Mouse (Mus musculus): Measurements from ENCODE around the gene Ifit3b. TPM values are rescaled to one million over a fixed set of nuclear protein-coding genes. Genes with fewer than 3 reads are reported as not detected.
A peak's percentile ranks its signal among the peaks of the same experiment; 100 is the strongest.
"Not testable (repeated sequence)": the region's sequence is repeated elsewhere in the genome, so short reads cannot be mapped to it uniquely, and the experiment has no call there.

Ifit3b gene
- 0.75 and 2.1 TPM in 2 replicates for polyA plus RNA-seq (2012; ENCODE audit: insufficient read depth, insufficient read length, missing spikeins)

DNA sequence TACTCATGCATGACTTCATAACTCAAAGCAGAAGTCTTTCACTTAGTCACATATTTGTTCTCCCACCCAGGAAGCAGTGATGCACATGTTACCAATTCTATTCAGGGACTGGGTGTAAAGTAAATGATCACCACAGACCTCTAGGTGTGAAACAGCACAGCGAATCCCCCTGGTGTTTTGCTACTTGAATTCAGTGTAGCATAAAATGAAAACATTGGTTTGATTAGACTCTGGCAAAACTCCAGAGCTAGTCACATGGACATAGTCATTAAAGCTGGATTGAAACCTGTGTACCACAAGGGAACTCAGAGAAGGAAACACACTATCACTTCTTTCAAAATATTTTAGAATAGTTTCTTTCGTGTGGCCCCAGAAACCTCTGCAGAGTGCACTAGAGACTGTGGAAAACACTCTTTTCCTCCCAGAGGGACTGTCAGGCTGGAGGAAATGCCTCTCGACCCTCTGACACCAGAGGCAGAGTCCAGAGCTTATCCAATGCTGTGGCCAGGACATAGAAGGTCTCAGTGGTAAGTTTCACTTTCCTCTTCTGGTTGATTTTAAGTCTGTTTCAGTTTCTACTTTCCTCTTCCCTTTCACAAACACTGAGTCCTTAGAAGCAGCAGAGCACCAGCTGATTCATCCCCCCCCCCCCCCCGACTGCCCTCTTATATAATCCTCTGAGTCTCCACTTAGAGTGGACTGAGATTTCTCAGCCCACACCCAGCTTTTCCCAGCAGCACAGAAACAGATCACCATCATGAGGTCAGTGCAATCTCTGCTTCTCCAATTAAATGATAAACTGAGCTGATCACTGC lies at the start of gene Ifit3b:
Ifit3b (plus strand) TSS at position 734 of the 815 bp plus-strand sequence.
- H3K27ac ChIP-seq (replicated peaks; ENCODE audit: low read depth, low read length): peak within 1 kb of the TSS; percentile 86
- H3K4me3 ChIP-seq (ENCODE audit: insufficient read depth, low read depth, low read length): peak within 1 kb of the TSS; percentile 52
- not testable (repeated sequence) for H3K4me1 ChIP-seq (ENCODE audit: control insufficient read depth, insufficient read depth, insufficient read length, low read length)

DNA sequence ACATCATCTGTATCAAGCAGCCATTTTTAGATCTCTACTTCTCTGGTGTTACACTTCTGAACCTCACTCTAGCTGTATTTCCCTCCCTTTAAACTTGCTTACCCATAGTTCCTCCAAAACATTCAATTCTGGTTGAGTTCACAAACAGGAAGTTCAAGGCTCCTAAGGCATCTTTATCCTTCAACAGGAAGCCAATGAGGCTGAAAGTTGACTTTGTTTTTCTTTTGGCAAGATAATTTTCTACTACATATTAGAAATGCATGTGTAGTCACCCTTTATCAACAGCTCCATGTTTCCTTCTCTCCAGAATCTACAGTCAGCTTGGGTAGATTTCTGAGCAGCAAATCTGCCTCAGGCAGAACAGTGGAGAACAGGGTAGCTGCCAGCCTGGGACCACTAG lies 45.2 kb upstream of the Ifit3b start:
- H3K4me3 ChIP-seq (ENCODE audit: insufficient read depth, low read depth, low read length): no peak overlapping the region
- no peak overlapping the region for H3K27ac ChIP-seq (replicated peaks; ENCODE audit: low read depth, low read length)
- H3K4me1 ChIP-seq (ENCODE audit: control insufficient read depth, insufficient read depth, insufficient read length, low read length): no peaks in the 10 kb centered on the region

- Histone ChIP-seq H3K27ac (replicated peaks; ENCODE audit: low read depth, low read length) (no peak overlapping the region), H3K4me3 (ENCODE audit: insufficient read depth, low read depth, low read length) (no peak overlapping the region), H3K4me1 (ENCODE audit: control insufficient read depth, insufficient read depth, insufficient read length, low read length) (peaks cover 4% of the 10 kb centered on the region; the same call in 1 of the 2 replicates)
Measured at GRCm38 (mm10) chr19:34566178-34566784, 41.5 kb upstream of the Ifit3b start.

DNA sequence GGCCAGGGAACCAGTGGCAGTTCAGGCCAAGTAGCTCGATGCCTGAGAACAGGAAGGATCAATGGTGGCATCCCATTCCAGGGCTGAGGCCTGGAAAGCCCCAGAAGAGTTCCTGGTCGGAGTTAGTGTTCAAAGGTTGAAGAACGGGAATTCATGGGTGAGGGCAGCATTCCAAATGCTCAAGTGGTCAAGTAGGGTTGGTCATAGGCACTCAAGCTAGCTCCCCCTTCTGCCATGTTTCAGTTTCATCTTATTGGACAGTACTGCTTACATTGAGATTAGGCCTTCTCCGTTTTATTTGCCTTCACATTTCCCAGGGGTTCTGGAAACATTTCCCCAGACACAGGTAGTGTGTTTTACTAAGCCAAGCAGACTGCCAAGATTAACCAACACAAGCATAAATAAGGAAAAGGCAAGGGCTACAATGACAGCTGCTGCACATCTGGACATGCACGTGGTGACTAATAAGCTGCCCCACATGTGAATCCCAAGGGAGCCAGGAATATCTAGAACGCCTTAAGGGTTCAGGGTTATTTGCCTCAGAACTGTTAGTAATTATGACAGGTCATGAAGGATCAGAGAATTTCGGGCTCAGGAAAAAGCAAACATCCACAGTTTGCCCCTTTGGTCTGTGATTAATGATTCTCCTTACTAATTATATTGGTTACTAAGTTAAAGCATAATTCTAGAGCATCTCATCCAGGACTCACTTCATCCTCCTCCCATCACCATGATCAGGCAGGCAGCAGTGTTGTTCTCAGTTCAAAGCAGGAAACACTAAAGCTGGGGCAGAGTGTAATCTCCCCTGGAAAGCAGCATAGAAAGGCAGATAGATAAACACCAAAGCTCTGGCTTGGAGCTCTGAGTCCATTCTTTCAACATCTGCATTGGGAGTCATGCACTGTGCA lies 38.5 kb upstream of the Ifit3b start:
- Histone ChIP-seq H3K4me3 (ENCODE audit: insufficient read depth, low read depth, low read length) (peak overlapping the region; percentile 43), H3K4me1 (ENCODE audit: control insufficient read depth, insufficient read depth, insufficient read length, low read length) (peaks cover 4% of the 10 kb centered on the region; the same call in 1 of the 2 replicates), H3K27ac (replicated peaks; ENCODE audit: low read depth, low read length) (peak overlapping the region; percentile 72)

GRCm38 (mm10) chr19:34569896-34570476 lies 37.8 kb upstream of the Ifit3b start:
- H3K4me3 ChIP-seq (ENCODE audit: insufficient read depth, low read depth, low read length): peak overlapping the region; percentile 43

DNA sequence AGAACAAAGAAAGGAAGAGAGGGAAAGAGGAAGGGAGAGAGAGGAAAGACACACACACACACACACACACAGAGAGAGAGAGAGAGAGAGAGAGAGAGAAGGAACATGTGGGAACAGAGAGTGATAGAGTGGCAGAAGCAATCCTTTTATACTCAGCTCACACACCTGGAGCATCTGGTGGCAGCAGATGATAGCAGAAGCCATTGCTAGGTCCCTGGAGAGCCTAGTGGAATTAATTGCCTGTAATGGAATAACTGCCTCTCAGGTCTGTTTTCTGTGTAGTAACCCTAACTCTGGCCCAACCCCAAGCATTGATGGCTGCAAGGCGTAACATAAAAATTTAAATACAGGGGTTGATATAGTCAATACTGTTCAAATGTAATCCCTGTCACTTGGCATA lies 36.7 kb upstream of the Ifit3b start:
- peak overlapping the region; percentile 32; the same call in 1 of the 2 replicates for H3K4me3 ChIP-seq (ENCODE audit: insufficient read depth, low read depth, low read length)
- no peak overlapping the region for H3K27ac ChIP-seq (replicated peaks; ENCODE audit: low read depth, low read length)
- peaks cover 4% of the 10 kb centered on the region; the same call in 1 of the 2 replicates for H3K4me1 ChIP-seq (ENCODE audit: control insufficient read depth, insufficient read depth, insufficient read length, low read length)

More at GRCm38 (mm10) chr19:34569896-34570476, 37.8 kb upstream of the Ifit3b start:
- H3K27ac ChIP-seq (replicated peaks; ENCODE audit: low read depth, low read length): peak overlapping the region; percentile 72
- H3K4me1 ChIP-seq (ENCODE audit: control insufficient read depth, insufficient read depth, insufficient read length, low read length): peaks cover 4% of the 10 kb centered on the region; the same call in 1 of the 2 replicates

- Histone ChIP-seq H3K4me1 (ENCODE audit: control insufficient read depth, insufficient read depth, insufficient read length, low read length) (peaks cover 4% of the 10 kb centered on the region; the same call in 1 of the 2 replicates), H3K4me3 (ENCODE audit: insufficient read depth, low read depth, low read length) (no peak overlapping the region), H3K27ac (replicated peaks; ENCODE audit: low read depth, low read length) (no peak overlapping the region)
Measured at GRCm38 (mm10) chr19:34573650-34574049, 34.1 kb upstream of the Ifit3b start.

DNA sequence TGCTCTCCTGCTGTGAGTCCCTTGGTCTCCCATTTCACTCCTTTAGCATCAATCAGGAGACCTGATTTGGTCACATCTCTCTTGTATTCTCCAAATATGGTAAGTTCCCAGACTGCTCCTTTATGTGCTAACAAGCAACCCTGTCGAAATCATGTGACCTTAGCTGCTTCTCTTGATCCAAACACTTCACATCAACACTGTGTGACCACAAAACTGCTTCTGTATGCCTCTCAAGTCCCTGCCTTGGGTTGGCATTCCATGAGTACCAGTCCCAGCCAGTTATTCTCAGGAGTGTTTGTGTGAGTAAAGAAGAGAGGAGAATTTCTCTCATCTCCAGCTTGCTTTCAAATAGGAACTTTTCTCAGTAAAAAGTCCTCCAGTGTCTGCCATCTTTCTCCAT lies 30.6 kb upstream of the Ifit3b start:
- no peak overlapping the region for H3K4me3 ChIP-seq (ENCODE audit: insufficient read depth, low read depth, low read length)
- H3K27ac ChIP-seq (replicated peaks; ENCODE audit: low read depth, low read length): no peak overlapping the region
- no peaks in the 10 kb centered on the region for H3K4me1 ChIP-seq (ENCODE audit: control insufficient read depth, insufficient read depth, insufficient read length, low read length)

GRCm38 (mm10) chr19:34582696-34583095 lies 25.1 kb upstream of the Ifit3b start:
- not testable (repeated sequence) for H3K4me3 ChIP-seq (ENCODE audit: insufficient read depth, low read depth, low read length); H3K4me1 ChIP-seq (ENCODE audit: control insufficient read depth, insufficient read depth, insufficient read length, low read length)
- peak overlapping the region; percentile 56 for H3K27ac ChIP-seq (replicated peaks; ENCODE audit: low read depth, low read length)

GRCm38 (mm10) chr19:34583126-34583766 lies 24.5 kb upstream of the Ifit3b start, which contains the start of gene Ifit3:
Gene Ifit3 (plus strand): TSS chr19:34583531.
- Histone ChIP-seq H3K27ac (replicated peaks; ENCODE audit: low read depth, low read length) (peak within 1 kb of the TSS; percentile 56), H3K4me3 (ENCODE audit: insufficient read depth, low read depth, low read length) (peak within 1 kb of the TSS; percentile 38)
- not testable (repeated sequence) for H3K4me1 ChIP-seq (ENCODE audit: control insufficient read depth, insufficient read depth, insufficient read length, low read length)

GRCm38 (mm10) chr19:34585740-34586458 lies 21.9 kb upstream of the Ifit3b start:
- H3K4me1 ChIP-seq (ENCODE audit: control insufficient read depth, insufficient read depth, insufficient read length, low read length); H3K27ac ChIP-seq (replicated peaks; ENCODE audit: low read depth, low read length); H3K4me3 ChIP-seq (ENCODE audit: insufficient read depth, low read depth, low read length): not testable (repeated sequence)

DNA sequence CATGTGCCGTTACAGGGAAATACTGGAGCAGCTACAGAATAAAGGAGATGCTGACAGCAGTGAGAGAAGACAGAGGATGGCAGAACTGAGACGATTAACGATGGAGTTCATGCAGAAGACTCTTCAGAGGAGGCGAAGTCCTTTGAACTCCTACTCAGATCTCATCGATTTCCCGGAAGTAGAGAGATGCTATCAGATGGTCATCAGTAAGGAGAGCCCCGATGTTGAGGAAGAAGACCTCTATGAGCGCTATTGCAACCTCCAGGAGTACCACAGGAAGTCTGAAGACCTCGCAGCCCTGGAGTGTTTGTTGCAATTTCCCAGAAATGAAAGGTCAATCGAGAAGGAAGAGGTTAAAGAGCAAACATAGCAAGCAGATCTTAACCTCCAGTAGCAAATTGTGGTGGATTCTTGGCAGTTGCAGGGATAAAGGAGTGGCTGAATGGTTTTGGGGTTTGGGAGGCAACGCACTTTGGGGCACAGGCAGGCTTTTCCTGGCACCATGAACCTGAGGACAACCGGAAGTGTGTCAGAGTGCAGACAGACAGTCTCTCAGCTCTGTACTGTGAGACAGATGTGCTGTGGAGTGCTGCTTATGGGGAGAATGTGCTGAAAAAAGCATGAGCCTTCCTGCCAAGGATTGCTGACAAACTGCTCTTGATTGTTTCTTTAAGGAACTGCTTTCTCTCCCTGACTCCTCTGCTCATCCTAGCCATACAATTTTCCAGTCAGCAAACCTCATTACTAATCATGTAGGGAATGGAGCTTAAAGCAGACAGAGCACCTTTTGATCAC lies 19.7 kb upstream of the Ifit3b start:
- not testable (repeated sequence) for H3K27ac ChIP-seq (replicated peaks; ENCODE audit: low read depth, low read length); H3K4me3 ChIP-seq (ENCODE audit: insufficient read depth, low read depth, low read length); H3K4me1 ChIP-seq (ENCODE audit: control insufficient read depth, insufficient read depth, insufficient read length, low read length)

DNA sequence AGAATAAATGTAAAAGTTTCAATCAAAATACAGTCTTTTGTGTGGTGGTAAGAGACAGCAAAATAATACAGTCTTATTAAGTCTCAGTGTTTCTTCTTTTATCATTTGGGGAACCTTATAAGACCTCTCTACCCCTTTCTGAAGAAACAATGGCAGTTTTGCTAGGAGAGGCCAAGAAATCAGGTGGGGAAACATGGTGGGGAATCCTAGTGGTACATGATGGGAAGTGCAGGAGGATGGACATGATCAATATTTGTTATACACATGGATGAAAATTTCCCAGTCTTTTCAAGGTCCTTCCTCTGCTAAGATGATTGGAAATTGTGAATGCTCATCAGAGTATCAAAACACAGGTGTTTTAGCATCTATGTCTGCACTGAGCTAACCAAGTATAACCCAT lies 18.8 kb upstream of the Ifit3b start:
- Histone ChIP-seq H3K4me3 (ENCODE audit: insufficient read depth, low read depth, low read length) (no peak overlapping the region), H3K4me1 (ENCODE audit: control insufficient read depth, insufficient read depth, insufficient read length, low read length) (no peaks in the 10 kb centered on the region; the same call in 1 of the 2 replicates), H3K27ac (replicated peaks; ENCODE audit: low read depth, low read length) (no peak overlapping the region)
